Mouse (Mus musculus) lung, adult 2 months (tissue): ENCODE measurements around the gene Cpne5.

Experiments used
- CTCF ChIP-seq: fragments of 200-500 bp; IDR thresholded peaks from 2 replicates; pipeline ENCODE4 v1.5.1; 2011; ENCODE audit warnings: mild to moderate bottlenecking, low read length, control low read depth; ENCODE audit not compliant: insufficient read depth
- POLR2A ChIP-seq: fragments of 200-500 bp; IDR thresholded peaks from 2 replicates; pipeline ENCODE4 v1.6.1; 2011; ENCODE audit warnings: low read depth, mild to moderate bottlenecking, control low read depth, low read length, borderline replicate concordance; ENCODE audit errors: extremely low read depth

- TF ChIP-seq CTCF (no peak), POLR2A (no peak)
Observed at GRCm38 (mm10) chr17:29261603-29262258, 23.8 kb upstream of the Cpne5 start.
